Mouse (Mus musculus) cerebellum, postnatal 14 days (tissue): Measurements from ENCODE around the gene Unkl.

Experiments
- DNase-seq, 2 experiments: peaks; one replicate each; pipeline ENCODE4 v3.0.0; 2021; ENCODE audit warnings: mixed read lengths in 2 of 2

Gene Unkl

DNA sequence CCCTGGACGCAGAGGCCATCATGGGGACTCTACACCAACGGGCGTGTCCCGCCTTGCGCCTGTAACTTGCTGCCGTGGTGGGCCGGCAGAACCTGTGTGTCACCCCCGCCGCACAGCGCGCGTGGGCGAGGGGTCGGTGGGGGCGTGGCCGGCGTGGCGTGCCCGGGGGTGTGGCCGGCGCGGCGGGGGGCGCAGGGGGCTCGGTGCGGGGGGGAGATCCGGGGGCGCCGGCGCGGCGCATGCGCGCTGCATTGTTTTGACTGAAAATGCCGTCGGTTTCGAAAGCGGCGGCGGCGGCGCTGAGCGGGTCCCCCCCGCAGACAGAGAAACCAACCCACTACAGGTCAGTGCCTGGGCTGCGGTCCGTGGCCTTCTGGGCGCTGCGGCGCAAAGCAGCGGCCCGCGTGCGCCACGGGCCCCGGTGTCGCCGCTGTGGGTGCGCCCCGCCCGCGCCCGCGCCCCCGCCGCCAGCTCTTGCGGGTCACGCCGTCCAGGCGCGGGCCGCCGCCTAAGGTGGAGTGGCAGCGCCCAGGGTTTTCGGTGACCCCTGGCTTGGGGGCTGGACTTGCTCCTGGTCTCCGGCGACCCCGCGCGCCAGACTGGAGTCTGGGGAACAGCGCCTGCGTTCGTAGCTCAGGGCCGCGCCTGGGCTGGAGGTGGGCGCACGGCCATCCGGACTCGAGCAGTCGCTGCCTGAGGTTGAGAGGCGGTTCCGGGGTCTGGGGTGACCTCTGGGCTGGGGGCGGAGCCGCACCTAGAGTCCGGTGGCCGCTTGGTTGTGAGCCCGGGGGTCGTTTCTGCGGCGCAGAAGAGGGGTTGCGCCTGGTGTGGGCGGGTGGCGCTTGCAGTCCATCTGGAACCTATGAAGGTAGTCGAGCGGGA lies at the start of gene Unkl:
Gene Unkl (plus strand): TSS at position 248 of the 882 bp plus-strand sequence.
- DNase-seq: peak; percentile 82 to 86

DNA sequence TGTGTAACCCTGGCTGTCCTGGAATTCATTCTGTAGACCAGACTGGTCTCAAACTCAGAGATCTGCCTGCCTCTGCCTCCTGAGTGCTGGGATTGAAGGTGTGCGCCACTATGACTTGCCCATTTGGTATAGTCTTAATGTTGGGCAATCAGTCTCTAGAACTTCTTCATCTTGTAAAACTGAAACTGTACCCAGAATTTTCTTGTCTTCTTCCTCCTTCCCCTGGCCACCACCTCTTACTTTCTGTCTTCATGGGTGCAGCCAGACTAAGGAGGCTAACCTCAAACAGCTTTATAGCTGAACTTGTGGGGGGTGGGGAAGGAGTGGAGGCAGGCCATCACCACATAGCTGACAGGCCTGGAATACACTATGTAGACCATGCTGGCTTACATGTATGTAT lies 49.4 kb upstream of the Unkl start:
- DNase-seq: no peak

- DNase-seq: peak; percentile 11 to 19
These were observed 48.2 kb upstream of the Unkl start for GRCm38 (mm10) chr17:25139960-25140359.

DNA sequence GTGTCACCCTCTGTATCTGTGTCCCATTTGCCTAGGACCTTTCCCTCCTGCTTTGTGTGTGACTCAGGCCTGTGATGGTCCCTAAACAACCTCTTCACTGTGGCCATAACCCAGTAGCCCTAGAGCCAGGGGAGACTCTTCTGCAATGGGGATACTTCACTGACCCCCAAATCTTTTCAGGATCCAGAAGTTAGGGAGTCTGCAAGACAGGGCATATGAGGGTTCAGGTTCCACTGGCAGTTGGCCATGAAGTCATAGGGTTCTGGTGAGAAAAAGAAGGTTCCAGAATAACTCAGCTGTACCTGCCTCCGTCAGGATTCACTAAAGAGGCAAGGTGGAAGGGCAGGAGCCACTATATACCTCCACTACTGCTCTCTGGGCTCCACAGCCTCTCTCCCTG lies 26.0 kb upstream of the Unkl start, which contains the start of gene Ccdc154:
Gene Ccdc154 (plus strand): TSS at position 301 of the 400 bp plus-strand sequence.
- no peak for DNase-seq

- DNase-seq: no peak
These were observed 24.8 kb upstream of the Unkl start for GRCm38 (mm10) chr17:25163387-25163786.

DNA sequence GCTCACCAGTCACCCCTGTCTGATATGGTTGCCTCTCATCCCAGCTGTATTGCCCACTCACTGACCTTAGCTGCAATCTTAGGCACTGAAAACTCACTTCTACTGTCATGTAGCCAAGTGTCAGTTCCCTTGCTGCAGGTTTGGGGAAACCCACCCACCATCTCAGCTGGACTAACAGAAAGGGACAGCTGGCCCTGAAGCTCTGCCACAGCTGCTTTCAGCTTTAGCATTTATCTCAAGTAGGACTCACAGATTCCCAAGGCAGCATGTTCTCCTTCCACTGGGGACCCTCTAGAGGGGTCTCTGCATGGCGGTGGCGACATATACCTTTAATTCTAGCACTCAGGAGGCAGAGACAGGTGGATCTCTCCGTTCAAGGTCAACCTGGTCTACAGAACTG lies 23.4 kb upstream of the Unkl start:
- no peak for DNase-seq

- no peak for DNase-seq
These were observed 22.1 kb upstream of the Unkl start for GRCm38 (mm10) chr17:25165970-25166671.

- DNase-seq: no peak
These were observed 18.5 kb upstream of the Unkl start for GRCm38 (mm10) chr17:25169706-25170105.

- DNase-seq: no peak
These were observed 15.6 kb upstream of the Unkl start for GRCm38 (mm10) chr17:25172558-25172957.

DNA sequence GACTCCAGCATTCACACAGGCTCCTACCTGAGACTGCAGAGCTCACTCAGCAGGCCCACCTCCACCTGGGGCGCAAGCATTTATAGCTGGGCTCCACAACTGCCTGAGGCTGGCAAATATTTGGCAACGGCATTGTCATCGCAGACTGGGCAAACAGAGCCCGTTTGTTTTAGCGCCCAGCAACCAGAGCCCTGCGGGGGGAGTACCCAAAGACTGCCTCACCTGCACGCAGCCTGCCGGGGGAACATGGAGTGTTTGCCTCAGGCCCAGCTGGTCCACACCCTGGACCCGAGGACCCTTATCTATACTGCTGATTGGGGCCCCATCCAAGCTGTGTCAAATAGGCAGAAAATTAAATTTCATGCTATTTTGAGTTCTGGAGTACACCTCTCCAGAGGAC lies 12.8 kb upstream of the Unkl start, which contains the start of gene Gm38655:
Gene Gm38655 (minus strand): TSS at position 61 of the 400 bp plus-strand sequence.
- DNase-seq: no peak

GRCm38 (mm10) chr17:25183232-25183631 lies 5.0 kb upstream of the Unkl start:
- DNase-seq: peak in 1 of 2 experiments; percentile 32

DNA sequence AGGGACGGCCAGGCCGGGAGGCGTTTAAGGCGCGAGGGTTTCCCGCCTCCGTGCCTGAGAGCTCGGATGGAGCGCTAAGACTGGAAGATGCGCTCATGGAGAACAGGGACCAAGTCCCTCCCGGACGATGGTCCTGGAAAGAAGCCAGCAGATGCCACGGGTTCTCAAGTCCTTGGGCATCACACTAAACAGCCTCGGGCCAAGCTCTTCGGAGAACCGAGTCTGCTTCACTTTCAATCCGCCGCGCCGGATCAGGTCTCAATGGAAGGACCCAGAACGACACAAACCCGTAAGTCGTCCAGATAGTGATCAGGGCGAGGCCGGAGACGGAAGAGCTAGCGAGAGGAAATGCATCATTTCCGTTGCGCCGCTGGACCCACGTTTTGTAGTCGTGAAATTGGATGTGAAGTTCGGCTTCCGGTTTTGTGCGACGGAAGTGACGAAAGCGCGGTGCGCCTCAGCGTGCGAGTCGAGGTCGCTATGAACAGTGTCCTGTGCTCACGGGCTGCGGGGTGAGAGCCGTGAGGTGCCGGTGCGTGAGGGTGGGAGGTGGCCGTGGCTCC lies 4.0 kb upstream of the Unkl start, which contains the start of gene BC003965:
Gene BC003965 (plus strand): TSS at position 426 of the 563 bp plus-strand sequence.
- DNase-seq: peak; percentile 98 to 99

- no peak for DNase-seq
These were observed 3.2 kb upstream of the Unkl start for GRCm38 (mm10) chr17:25184961-25185360.

GRCm38 (mm10) chr17:25187784-25188149 lies 430 bp upstream of the Unkl start:
- DNase-seq: no peak

DNA sequence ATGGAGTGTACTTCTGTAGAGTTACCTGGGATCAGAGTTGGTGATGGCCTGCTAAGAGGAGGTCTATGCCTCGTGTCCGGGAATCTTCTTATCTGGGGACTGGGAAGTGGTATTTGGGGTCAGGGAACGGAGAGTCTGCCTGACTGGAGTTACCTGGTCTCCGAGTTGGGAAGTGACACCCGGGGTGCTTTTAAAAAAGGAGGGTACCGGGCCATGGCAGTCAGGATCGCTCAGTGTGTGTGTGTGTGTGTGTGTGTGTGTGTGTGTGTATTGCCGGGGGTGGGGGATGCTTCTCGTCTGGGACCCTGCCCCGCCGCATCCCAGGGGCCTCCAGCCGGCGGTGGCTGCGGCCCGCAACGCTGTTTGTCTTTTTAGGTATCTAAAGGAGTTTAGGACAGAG lies 894 bp downstream of the Unkl start:
- DNase-seq: peak in 1 of 2 experiments; percentile 24

DNA sequence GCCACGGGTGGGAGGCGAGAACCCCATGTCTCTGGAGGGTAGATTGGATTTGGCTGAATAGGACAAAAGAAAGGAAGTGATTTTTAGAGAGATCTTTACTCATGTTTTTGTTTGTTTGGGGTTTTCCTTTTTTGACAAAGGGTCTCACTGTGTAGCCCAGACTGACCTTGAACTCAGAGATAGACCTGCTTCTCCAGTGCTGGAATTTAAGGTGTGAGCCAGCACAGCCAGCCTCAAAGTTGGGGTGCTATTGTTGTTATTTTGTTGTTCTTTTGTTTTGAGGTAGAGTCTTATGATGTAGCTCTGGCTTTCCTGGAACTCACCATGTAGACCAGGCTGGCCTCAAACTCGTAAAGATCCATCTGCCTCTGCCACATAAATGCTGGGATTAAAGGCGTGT lies 14.2 kb downstream of the Unkl start:
- DNase-seq: no peak

DNA sequence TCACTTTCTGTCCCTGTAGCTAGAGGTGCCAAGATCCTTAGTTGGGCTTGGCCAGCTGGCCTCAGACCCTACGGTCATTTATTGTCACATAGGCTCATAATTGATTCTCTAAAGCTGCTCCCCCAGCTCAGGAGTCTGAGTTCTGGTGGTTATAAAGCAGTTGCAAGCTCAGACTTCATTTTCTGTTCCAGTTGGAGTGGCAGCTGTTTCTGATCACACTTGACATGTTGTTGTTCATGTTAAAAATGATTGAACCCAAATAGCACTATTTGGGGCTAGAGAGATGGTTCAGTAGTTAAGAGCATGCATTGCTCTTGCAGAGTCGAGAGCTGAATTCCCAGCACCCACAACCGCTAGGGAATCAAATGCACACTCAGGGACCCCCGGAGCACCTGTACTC lies 21.8 kb downstream of the Unkl start:
- no peak for DNase-seq

DNA sequence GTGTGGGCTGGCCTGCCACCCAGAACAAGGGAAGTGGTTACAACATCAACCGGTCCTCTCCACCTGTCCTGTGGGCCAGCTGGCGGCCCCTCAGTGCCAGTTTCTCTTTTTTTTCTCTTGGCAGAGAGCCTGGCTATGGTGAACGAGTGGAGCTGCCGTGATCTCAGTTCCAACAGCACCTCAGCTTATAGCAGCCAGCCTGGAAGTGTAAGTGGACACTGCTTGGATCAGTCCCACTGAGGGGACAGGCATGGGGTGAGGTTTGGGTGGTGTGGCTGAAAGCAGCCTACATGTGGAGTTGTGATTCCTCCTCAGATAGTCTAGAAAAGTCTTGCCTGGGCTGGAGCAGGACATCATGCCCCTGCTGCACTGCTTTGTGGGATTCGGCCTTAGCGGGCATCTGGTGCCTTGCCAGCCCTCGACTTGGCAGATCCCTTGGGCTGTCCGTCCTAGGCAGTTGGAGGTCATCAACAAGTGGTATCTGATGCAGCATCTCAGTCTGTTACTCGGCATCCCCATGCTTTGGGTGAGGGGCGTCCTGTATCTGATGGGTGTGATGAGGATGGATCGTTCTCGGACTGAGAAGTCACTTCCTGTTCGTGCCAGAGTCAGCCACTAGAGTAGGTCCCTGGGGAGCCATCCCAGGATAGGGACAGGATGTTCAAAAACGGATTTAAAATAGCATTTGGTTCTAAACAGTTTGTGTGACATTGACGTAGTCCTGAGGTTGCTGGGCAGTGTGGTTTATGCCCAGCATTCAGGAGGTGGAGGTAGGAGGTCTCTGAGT lies 22.7 kb downstream of the Unkl start:
- peak; percentile 76 to 82 for DNase-seq

GRCm38 (mm10) chr17:25211705-25212104 lies 23.5 kb downstream of the Unkl start:
- DNase-seq: no peak

- DNase-seq: no peak
These were observed 27.2 kb downstream of the Unkl start for GRCm38 (mm10) chr17:25215431-25215830.

DNA sequence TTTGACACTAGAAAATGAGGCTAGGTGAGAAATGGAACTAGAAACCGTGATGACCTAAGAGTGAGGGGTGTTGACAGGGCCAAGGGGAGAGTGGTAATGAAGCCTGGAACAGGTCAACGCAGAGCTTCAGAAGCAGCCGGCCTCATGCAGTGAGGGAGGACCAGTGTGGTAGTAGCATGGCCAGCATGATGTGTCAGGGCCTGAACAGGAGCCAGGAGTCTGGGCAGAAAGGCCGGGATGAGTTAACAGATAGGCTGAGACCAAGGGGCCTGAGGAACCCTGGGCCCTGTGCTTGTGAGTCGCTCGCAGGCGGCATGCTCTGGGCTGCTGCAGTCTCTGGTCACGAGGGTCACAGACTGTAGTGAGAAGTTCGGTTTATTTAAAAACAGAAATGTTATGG lies 30.8 kb downstream of the Unkl start:
- DNase-seq: no peak

DNA sequence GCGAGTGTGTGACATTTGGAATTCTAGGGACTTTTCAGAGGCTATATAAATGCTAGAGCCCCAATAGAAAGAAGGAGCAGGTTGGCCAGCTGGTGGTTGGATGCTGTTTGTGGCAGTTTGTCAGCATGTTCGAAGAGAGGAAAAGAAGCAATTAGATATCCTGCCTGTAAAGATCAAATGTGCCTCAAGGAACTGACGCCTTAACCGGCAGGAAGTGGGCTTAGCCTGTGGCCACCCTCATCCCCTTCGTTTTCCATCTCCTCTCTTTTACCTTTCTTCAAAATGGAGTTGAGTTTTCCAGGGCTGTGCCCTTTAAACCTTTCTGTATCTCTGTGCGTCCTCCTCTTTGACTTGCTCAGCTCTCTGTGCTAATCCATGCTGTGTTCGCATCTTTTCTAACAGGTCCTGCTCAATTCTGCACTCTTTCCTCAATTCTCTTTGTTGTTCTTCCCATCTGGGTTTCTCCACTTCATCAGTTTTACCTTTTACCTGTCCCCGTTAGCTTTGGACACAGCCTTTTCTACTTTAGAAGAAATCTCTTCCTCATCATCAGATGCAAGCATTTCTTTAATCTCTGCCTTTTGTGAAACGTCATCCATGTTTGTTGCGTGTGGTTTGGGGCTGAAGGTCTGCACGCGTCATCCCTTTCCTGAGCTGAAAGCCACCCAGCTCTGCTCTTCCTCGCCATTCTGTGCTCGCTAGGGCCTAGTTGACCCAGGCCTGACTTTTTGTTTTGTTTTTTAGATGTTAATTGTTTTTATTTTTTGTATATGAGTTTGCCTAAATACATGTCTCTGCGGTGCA lies 31.5 kb downstream of the Unkl start:
- no peak for DNase-seq
